Mouse (Mus musculus): ENCODE measurements at regions not wholly inside any gene's neighbourhood (a gene's known extent, or its start where the extent isn't known, plus 50 kb on each side); places are given as distances from the start of the nearest gene placed in this dataset.

GRCm38 (mm10) chr16:30879878-30880277, 201.4 kb downstream of the Xxylt1 start:
- TF ChIP-seq CTCF (IDR thresholded peaks at IDR 0.05), result no peak
- TF ChIP-seq EP300 (IDR thresholded peaks at IDR 0.05; ENCODE audit: insufficient read depth, low read depth, low read length), result no peak
